Mouse (Mus musculus): ENCODE data around the gene Gm40193.

Gm40193 gene

DNA sequence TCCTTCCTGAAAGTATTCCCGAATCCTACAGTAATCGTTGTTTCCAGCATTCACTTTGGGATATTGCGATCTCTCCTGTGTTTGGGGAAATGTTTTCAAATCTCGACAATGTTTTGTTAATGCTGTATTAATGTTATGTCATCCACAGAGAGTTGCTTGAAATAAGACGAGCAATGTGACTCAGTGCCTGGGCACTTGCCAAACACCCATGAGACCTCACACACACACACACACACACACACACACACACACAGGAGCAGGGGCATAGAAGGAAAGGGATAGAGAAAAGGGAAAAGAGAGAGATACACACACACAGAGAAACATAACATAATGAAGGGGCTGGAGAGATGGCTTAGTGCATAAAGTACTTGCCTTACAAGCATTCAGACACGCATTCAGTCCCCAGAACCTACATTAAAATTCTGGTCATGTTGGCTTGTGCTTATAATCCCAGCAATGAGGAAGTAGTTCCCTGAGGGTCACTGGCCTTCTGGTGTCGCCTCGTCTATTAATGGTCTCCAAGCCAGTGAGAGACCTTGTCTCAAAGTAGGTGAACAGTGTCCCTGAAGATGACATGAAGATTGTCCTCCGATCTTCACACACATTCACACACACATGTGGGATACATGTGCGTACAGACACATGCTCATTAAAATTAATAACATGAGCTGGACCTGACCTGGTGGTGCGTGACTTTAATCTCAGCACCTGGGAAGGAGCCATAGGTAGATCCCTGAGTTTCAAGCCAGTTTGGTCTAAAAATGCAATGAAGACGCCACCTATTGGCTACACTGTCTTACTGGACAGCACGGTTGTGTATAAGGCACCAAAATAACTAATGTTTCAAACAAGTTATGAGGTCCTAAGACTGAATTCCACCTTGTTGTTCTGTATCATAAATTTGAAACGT, 32.9 kb downstream of the Gm40193 start:
- ChIA-PET POLR2A (no interaction called here), CTCF (interaction anchor here (0.7 to 1.7 kb wide), 5 partner anchors 10 to 293 kb away, joined by 3 to 5 read pairs (median 3); partner anchors contain the start of gene Arrb2 (in 2 of the 4))

DNA sequence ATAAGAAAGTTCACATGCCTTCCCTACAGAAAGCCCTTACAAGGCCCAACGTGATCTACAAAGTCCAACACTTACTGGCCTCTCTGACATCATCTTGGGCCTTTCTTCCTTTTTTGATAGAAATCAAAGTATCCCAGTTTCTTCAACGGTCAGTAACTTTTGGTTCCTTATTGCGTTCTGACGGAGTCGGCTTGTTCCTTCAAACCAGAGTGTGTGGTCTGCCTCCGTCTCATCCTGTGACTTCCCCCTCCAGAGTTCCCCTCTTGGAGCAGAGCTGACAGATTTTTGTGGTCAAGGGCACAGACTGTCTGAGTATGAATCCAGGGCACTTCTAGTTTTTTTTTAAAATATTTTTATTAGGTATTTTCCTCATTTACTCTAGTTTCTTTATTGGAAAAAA, 43.1 kb downstream of the Gm40193 start:
- ChIA-PET CTCF (interaction anchor here in 1 of 4 experiments (0.6 kb wide), 1 partner anchor 29 kb away, joined by 3 read pairs; no protein-coding TSS in a partner anchor), POLR2A (interaction anchor here in 1 of 4 experiments (0.7 kb wide), 1 partner anchor 491 kb away, joined by 3 read pairs; no protein-coding TSS in a partner anchor)

DNA sequence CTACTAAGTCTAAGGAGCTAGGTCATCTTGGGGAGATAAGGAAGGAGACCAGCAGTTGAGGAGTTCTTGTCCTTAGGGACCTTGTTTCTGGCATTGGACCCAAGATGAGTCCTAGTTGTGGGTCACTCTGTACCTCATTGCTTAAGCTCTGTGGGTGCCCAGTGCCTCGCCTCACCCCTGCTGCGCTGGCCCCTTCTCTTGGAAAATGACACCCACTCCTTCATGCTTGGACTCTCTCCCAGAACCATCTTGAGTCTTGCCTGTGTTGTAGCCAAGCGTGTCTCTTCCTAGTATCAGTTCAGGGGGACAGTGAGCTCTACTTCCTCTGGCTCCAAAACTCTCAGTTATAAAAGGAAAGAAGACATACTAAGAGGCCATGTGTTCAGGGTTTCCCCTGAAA, 43.6 kb downstream of the Gm40193 start:
- ChIA-PET CTCF (interaction anchor here in 1 of 4 experiments (0.9 kb wide), 1 partner anchor 13 kb away, joined by 4 read pairs; no protein-coding TSS in a partner anchor), POLR2A (no interaction called here)

DNA sequence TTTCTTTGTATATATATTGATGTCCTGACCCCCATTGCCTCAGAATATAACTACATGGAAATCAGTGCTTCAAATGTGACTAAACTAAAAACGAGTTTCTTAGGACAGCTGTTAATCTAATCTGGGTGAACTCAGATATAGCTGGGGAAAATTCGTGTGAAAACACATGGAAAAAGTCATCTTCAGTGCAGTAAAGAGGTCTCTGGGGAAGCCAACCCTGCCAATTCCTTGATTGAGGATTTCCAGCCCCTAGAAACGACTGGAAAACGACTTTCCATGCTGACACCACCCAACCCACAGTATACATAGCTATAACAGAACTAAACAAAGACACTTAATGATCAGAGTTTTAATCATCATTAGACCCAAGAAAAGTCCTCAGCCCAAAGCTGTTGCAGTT, 44.9 kb downstream of the Gm40193 start:
- ChIA-PET CTCF (interaction anchor here in 2 of 4 experiments (0.5 to 1.1 kb wide), 2 partner anchors 35 to 232 kb away, joined by 3 read pairs; no protein-coding TSS in a partner anchor), POLR2A (no interaction called here)

DNA sequence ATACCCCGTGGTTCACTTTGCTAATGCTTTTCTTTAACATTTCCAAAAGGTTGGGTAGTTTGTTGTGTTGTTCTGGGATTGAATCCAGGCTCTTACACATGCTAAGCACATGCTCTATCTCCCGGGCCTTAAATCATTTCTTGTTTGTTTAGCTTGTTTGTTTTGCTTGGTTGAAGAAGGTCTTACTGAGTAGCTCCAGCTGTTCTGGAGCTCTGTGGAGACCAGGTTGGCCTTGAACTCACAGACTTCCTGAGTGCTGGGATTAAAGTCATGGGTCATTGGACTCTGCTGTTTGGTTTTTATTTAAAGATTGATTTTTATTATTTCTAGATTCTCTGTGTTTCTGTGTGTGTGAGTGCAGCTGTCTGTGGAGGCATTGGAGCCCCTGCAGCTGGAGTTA, 47.2 kb downstream of the Gm40193 start:
- CTCF ChIA-PET, result no interaction called here
- POLR2A ChIA-PET, result interaction anchor here in 1 of 4 experiments (1.1 kb wide), 1 partner anchor 130 kb away, joined by 3 read pairs; the partner anchor contains the start of gene 4930544D05Rik

Measured in embryonic stem cell, embryonic (primary cell).